Mouse (Mus musculus) midbrain, embryonic 11.5 days (tissue): ENCODE measurements around the gene Lsamp. TPM values are rescaled to one million over a fixed set of nuclear protein-coding genes. Genes with fewer than 3 reads are reported as not detected.
A peak's percentile ranks its signal among the peaks of the same experiment; 100 is the strongest.

ENCODE experiments used
- ATAC-seq: fragments of 200-750 bp; cut with Nextera tagmentation; 2 replicates; pipeline ENCODE4 v1.8.0; 2017; ENCODE audit warnings: moderate TSS enrichment, moderate library complexity; ENCODE audit not compliant: low FRiP score
- DNase-seq: peaks from one replicate; pipeline ENCODE4 v3.0.0; 2015; ENCODE audit warnings: low spot score; ENCODE audit errors: missing footprints
- H3K27ac ChIP-seq: fragments of 300-500 bp; sonication (generic); 2 replicates; pipeline ENCODE4 v1.5.1; 2014; ENCODE audit warnings: low read depth, low read length
- H3K27me3 ChIP-seq: fragments of 300-500 bp; sonication (generic); 2 replicates; pipeline ENCODE4 v1.6.1; 2014; ENCODE audit warnings: mild to moderate bottlenecking, low read length, moderate library complexity, mixed read lengths; ENCODE audit not compliant: control insufficient read depth, insufficient read depth
- H3K36me3 ChIP-seq: fragments of 300-500 bp; sonication (generic); 2 replicates; pipeline ENCODE4 v1.6.1; 2014; ENCODE audit warnings: mild to moderate bottlenecking, low read length, moderate library complexity, mixed read lengths; ENCODE audit not compliant: control insufficient read depth, insufficient read depth
- H3K4me1 ChIP-seq: fragments of 300-500 bp; sonication (generic); 2 replicates; pipeline ENCODE4 v1.6.1; 2014; ENCODE audit warnings: low read length; ENCODE audit not compliant: control insufficient read depth, insufficient read depth
- H3K4me2 ChIP-seq: fragments of 300-500 bp; sonication (generic); 2 replicates; pipeline ENCODE4 v1.6.1; 2014; ENCODE audit warnings: mild to moderate bottlenecking, moderate library complexity
- H3K4me3 ChIP-seq: fragments of 300-500 bp; sonication (generic); 2 replicates; pipeline ENCODE4 v1.5.1; 2014; ENCODE audit warnings: low read depth, low read length
- H3K9ac ChIP-seq: fragments of 300-500 bp; sonication (generic); 2 replicates; pipeline ENCODE4 v1.6.1; 2014; ENCODE audit warnings: low read length
- H3K9me3 ChIP-seq: fragments of 300-500 bp; sonication (generic); 2 replicates; pipeline ENCODE4 v1.6.1; 2016; ENCODE audit warnings: low read length; ENCODE audit not compliant: control insufficient read depth
- WGBS: fragments of 180-500 bp; shearing (Covaris S2); extraction: QIAGEN DNeasy Blood & Tissue Kit; methylation state at CpG from one replicate; pipeline ENCODE4 v1.1.7; 2014; 5-methylcytosine and 5-hydroxymethylcytosine counted together
- polyA plus RNA-seq: library from polyadenylated mRNA; unstranded; fragments of >200 nt; fragmentation: Nextera tagmentation; extraction: Ambion mirVana; gene quantifications from 2 replicates; pipeline ENCODE4 v1.2.1, GENCODE M21; 2014

Lsamp gene
- polyA plus RNA-seq, 1 experiment from 2014 or later = 13.0 TPM

DNA sequence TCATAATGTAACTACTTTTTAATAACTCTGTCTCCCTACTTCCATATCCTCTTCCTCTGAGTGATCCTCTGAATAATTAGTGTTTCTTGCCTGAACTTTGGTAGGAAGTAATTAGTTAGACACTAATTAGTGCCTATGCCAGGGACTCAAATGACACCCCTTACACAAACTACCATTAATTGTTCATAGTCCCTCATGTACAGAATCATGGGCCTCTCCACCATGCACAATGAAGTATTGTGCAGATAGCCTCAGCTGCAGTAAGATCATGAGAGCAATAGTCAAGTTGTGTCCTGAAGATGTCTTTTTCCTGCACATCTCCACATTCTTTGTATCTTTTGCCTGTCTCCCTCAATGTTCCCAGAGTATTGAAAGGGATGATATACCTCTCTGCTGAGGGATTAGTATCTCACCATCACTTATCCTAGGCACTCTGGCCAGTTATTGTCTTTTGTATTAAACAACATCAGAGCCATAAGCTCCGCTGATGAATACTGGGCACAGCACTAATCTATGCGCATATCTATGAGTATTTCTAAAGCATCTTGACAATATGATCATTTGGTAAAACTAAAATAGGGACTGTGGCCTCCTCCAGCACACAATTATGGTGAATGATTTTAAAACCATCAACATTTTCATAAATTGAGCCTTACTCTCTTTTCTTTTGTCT is 1292.0 kb downstream of the Lsamp start:
- DNase-seq (no peak), ATAC-seq (peak; percentile 55; the same call in 1 of the 2 replicates)
- no peak overlapping the region for H3K27ac ChIP-seq
- 0 out of 2 replicates have a peak, but pooled peaks cover 2% of the 10 kb centered on the region for H3K4me1 ChIP-seq
- H3K27me3 ChIP-seq = no peaks in the 10 kb centered on the region
- 67% methylated on average over 2 of the region's 2 CpGs for WGBS
- H3K4me2 ChIP-seq = no peak overlapping the region
- H3K36me3 ChIP-seq = no peaks in the 10 kb centered on the region
- no peak overlapping the region for H3K4me3 ChIP-seq
- no peak overlapping the region for H3K9ac ChIP-seq
- H3K9me3 ChIP-seq = no peaks in the 10 kb centered on the region

GRCm38 (mm10) chr16:41317992-41318391 is 1333.8 kb downstream of the Lsamp start:
- DNase-seq (no peak), ATAC-seq (no peak)
- Histone ChIP-seq H3K4me2 (no peak overlapping the region), H3K9ac (no peak overlapping the region), H3K9me3 (no peaks in the 10 kb centered on the region), H3K4me1 (no peaks in the 10 kb centered on the region), H3K4me3 (no peak overlapping the region), H3K27ac (no peak overlapping the region), H3K27me3 (no peaks in the 10 kb centered on the region), H3K36me3 (no peaks in the 10 kb centered on the region)
- 74% methylated on average over 3 of the region's 3 CpGs for WGBS

DNA sequence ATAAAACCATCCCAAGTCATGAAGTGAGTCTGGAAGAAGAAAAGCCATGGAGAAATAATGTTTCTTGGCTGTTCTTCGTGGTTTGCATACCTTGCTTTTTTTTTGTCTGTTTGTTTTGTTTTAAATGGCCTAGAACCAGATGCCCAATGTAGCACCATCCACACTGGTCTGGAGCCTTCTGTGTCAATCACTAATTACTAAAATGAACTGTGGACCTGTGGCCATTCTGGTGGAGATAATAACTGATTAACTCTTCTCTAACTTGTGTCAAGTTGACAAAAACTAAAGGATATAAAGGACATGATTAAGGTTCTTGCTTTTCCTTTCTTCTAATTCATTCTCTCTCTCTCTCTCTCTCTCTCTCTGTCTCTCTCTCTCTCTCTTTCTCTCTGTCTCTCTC is 1359.3 kb downstream of the Lsamp start:
- H3K9me3 ChIP-seq = no peaks in the 10 kb centered on the region

GRCm38 (mm10) chr16:41365138-41365537 is 1381.0 kb downstream of the Lsamp start:
- Histone ChIP-seq H3K4me1 (no peaks in the 10 kb centered on the region), H3K9ac (no peak overlapping the region), H3K36me3 (no peaks in the 10 kb centered on the region), H3K27me3 (no peaks in the 10 kb centered on the region), H3K9me3 (no peaks in the 10 kb centered on the region), H3K4me3 (no peak overlapping the region), H3K27ac (no peak overlapping the region), H3K4me2 (no peak overlapping the region)
- WGBS = 80% methylated on average over 2 of the region's 2 CpGs
- DNase-seq (no peak), ATAC-seq (no peak)

More for the DNA sequence above, 1359.3 kb downstream of the Lsamp start:
- Histone ChIP-seq H3K27me3 (no peaks in the 10 kb centered on the region), H3K4me2 (no peak overlapping the region), H3K4me3 (no peak overlapping the region), H3K27ac (no peak overlapping the region), H3K9ac (no peak overlapping the region), H3K4me1 (no peaks in the 10 kb centered on the region), H3K36me3 (no peaks in the 10 kb centered on the region)
- 83% methylated on average over 1 of the region's 1 CpGs for WGBS
- no peak for ATAC-seq
- no peak for DNase-seq

DNA sequence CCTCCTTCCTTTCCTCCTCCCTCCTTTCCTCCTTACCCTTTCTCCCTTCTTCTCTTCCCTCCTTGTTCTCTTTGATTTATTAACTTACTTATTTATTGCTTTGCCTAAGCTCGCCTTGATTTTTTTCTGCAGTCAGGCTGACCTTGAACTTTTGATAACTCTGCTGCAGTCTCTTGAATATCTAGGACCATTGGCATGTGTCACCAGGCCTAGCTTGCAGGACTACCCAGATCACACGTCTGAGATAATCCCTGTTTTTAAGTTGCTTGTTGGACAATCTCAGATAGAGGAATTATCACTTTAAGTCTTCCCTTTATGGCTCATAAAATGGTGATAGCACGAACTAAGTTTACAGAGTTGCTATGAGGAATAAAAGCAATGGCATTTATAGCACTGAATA is 1399.5 kb downstream of the Lsamp start:
- Histone ChIP-seq H3K36me3 (no peaks in the 10 kb centered on the region), H3K27ac (no peak overlapping the region), H3K9ac (no peak overlapping the region), H3K27me3 (no peaks in the 10 kb centered on the region), H3K4me3 (no peak overlapping the region), H3K4me2 (no peak overlapping the region), H3K4me1 (no peaks in the 10 kb centered on the region), H3K9me3 (no peaks in the 10 kb centered on the region)
- no peak for DNase-seq
- WGBS = 73% methylated on average over 3 of the region's 3 CpGs
- no peak for ATAC-seq

DNA sequence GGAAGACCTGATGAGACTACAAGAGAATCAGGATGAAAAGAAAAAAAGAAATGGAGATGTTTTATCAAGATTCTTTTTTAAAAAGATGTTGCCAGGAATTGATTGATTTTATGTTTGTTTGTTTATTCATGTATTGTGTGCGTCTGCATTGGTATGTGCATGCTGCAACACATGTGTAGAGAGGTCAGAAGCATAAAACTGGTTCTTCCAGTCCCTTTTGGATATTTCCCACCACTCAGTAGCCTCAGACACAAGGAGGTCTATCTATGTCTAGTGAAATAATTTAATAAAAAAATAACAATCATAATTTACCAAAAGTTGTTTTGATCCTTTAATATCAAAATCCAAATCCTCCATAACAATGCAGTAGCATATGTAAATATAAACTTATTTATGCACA is 1400.1 kb downstream of the Lsamp start:
- DNase-seq = no peak
- no peak overlapping the region for H3K4me2 ChIP-seq
- H3K4me3 ChIP-seq = no peak overlapping the region
- no peaks in the 10 kb centered on the region for H3K4me1 ChIP-seq
- no peaks in the 10 kb centered on the region for H3K9me3 ChIP-seq
- H3K36me3 ChIP-seq = no peaks in the 10 kb centered on the region
- no peak overlapping the region for H3K27ac ChIP-seq
- no peak overlapping the region for H3K9ac ChIP-seq
- no peaks in the 10 kb centered on the region for H3K27me3 ChIP-seq
- WGBS = 81% methylated on average over 1 of the region's 1 CpGs
- ATAC-seq = no peak

GRCm38 (mm10) chr16:41408850-41409249 is 1424.7 kb downstream of the Lsamp start:
- ATAC-seq (no peak), DNase-seq (no peak)
- Histone ChIP-seq H3K9ac (no peak overlapping the region), H3K4me3 (no peak overlapping the region), H3K4me1 (no peaks in the 10 kb centered on the region), H3K27ac (no peak overlapping the region), H3K36me3 (no peaks in the 10 kb centered on the region), H3K9me3 (no peaks in the 10 kb centered on the region), H3K27me3 (no peaks in the 10 kb centered on the region), H3K4me2 (no peak overlapping the region)
- 54% methylated on average over 7 of the region's 7 CpGs for WGBS

DNA sequence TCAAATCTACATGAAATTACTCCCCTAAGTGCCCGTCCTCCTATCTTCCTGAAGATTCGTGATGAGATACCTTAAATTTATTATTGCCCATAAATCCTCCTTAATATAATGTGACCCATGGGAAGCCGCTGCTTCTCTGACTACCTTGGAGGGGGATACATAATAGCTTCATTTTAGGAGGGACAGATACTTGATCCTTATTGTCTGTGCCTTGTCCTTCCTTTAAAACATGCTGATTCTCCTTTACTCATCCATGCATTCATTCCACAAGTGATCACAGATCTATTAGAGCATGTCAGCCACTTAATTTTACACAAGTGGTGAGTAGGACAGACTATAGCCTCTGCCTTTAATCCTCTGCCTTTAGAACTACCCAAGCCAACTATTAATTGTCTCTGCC is 1426.5 kb downstream of the Lsamp start:
- no peaks in the 10 kb centered on the region for H3K36me3 ChIP-seq
- ATAC-seq = no peak

GRCm38 (mm10) chr16:41417363-41417762 is 1433.2 kb downstream of the Lsamp start:
- WGBS = 87% methylated on average over 5 of the region's 5 CpGs
- Histone ChIP-seq H3K27me3 (no peaks in the 10 kb centered on the region), H3K4me3 (no peak overlapping the region), H3K4me2 (no peak overlapping the region), H3K36me3 (no peaks in the 10 kb centered on the region), H3K27ac (no peak overlapping the region), H3K9ac (no peak overlapping the region), H3K4me1 (no peaks in the 10 kb centered on the region), H3K9me3 (no peaks in the 10 kb centered on the region)
- no peak for ATAC-seq
- DNase-seq = no peak

More for the DNA sequence above, 1426.5 kb downstream of the Lsamp start:
- Histone ChIP-seq H3K4me2 (no peak overlapping the region), H3K4me1 (no peaks in the 10 kb centered on the region), H3K27me3 (no peaks in the 10 kb centered on the region), H3K9ac (no peak overlapping the region), H3K9me3 (no peaks in the 10 kb centered on the region), H3K4me3 (no peak overlapping the region), H3K27ac (no peak overlapping the region)
- no peak for DNase-seq
- WGBS = 82% methylated on average over 3 of the region's 3 CpGs
